In genomic region chr3:62376719-62377118, GRCm38 (mm10) we compare ENCODE assay signal across 32 mouse cellular contexts. TPM values are rescaled to one million over a fixed set of nuclear protein-coding genes. Genes with fewer than 3 reads are reported as not detected.
"Had no signal": no experiment of that assay in that cellular context is flagged by ENCODE, and none has a peak within 500 bp of the region (broad histone marks: within the 10 kb centered on the region; RNA-seq: fewer than 3 reads in every experiment).

No protein-coding gene starts in this region.

- H3K4me3 ChIP-seq: limb, embryonic 10.5 days; limb, embryonic 12.5 days; limb, embryonic 13.5 days; limb, embryonic 15.5 days; liver, embryonic 12.5 days; liver, embryonic 13.5 days; liver, embryonic 15.5 days; lung, embryonic 15.5 days; megakaryocyte, embryonic 14.5 days; midbrain, embryonic 10.5 days; midbrain, embryonic 12.5 days; midbrain, embryonic 13.5 days; midbrain, embryonic 15.5 days; myocyte; neural tube, embryonic 12.5 days had no signal

- H3K27me3 ChIP-seq: limb, embryonic 12.5 days; limb, embryonic 13.5 days; limb, embryonic 15.5 days; liver, embryonic 12.5 days; liver, embryonic 13.5 days; liver, embryonic 15.5 days; lung, embryonic 15.5 days; megakaryocyte, embryonic 14.5 days; midbrain, embryonic 12.5 days; midbrain, embryonic 13.5 days; midbrain, embryonic 15.5 days; neural tube, embryonic 12.5 days had no signal

- H3K9me3 ChIP-seq: limb, embryonic 10.5 days; limb, embryonic 12.5 days; limb, embryonic 13.5 days; limb, embryonic 15.5 days; liver, embryonic 12.5 days; liver, embryonic 13.5 days; liver, embryonic 15.5 days; lung, embryonic 15.5 days; midbrain, embryonic 10.5 days; midbrain, embryonic 12.5 days; midbrain, embryonic 13.5 days; midbrain, embryonic 15.5 days; neural tube, embryonic 12.5 days had no signal

- DNase-seq: left cerebral cortex, postnatal 4 days; liver; liver, embryonic 13.5 days; liver, postnatal 0 days; lung, adult 18-20 months; lung, adult 2 months; lung, embryonic 14.5 days; lung, postnatal 10 days; lung, postnatal 14 days; lung, postnatal 36 days; lung, postnatal 4 days; midbrain, embryonic 14.5 days had no signal

- H3K27ac ChIP-seq: limb, embryonic 10.5 days; limb, embryonic 12.5 days; limb, embryonic 13.5 days; limb, embryonic 15.5 days; liver, embryonic 12.5 days; liver, embryonic 13.5 days; liver, embryonic 14.5 days; liver, embryonic 15.5 days; lung, embryonic 15.5 days; macrophage; midbrain, embryonic 10.5 days; midbrain, embryonic 12.5 days; midbrain, embryonic 13.5 days; midbrain, embryonic 15.5 days; neural tube, embryonic 12.5 days had no signal

- ATAC-seq: liver, embryonic 12.5 days; liver, postnatal 0 days; lung, postnatal 0 days; midbrain, embryonic 13.5 days; midbrain, embryonic 15.5 days; midbrain, embryonic 16.5 days had no signal

- H3K4me2 ChIP-seq: limb, embryonic 12.5 days; limb, embryonic 13.5 days; limb, embryonic 15.5 days; liver, embryonic 11.5 days; liver, embryonic 12.5 days; liver, embryonic 13.5 days; liver, embryonic 15.5 days; lung, embryonic 14.5 days; lung, embryonic 15.5 days; midbrain, embryonic 11.5 days; midbrain, embryonic 12.5 days; midbrain, embryonic 13.5 days; midbrain, embryonic 15.5 days; neural tube, embryonic 12.5 days had no signal

- H3K9ac ChIP-seq: limb, embryonic 12.5 days; limb, embryonic 13.5 days; limb, embryonic 15.5 days; liver, embryonic 12.5 days; liver, embryonic 13.5 days; liver, embryonic 14.5 days; liver, embryonic 15.5 days; liver, postnatal 0 days; lung, embryonic 14.5 days; lung, embryonic 15.5 days; midbrain, embryonic 12.5 days; midbrain, embryonic 13.5 days; midbrain, embryonic 15.5 days; neural tube, embryonic 12.5 days had no signal

- H3K36me3 ChIP-seq: limb, embryonic 10.5 days; limb, embryonic 12.5 days; limb, embryonic 13.5 days; liver, embryonic 12.5 days; liver, embryonic 13.5 days; liver, embryonic 15.5 days; lung, embryonic 15.5 days; midbrain, embryonic 10.5 days; midbrain, embryonic 12.5 days; midbrain, embryonic 13.5 days; midbrain, embryonic 15.5 days; neural tube, embryonic 12.5 days had no signal

- H3K4me1 ChIP-seq: limb, embryonic 12.5 days; limb, embryonic 13.5 days; limb, embryonic 15.5 days; liver, embryonic 12.5 days; liver, embryonic 13.5 days; liver, embryonic 15.5 days; megakaryocyte, embryonic 14.5 days; midbrain, embryonic 10.5 days; midbrain, embryonic 12.5 days; midbrain, embryonic 13.5 days; midbrain, embryonic 15.5 days; neural tube, embryonic 12.5 days had no signal

RNA-seq across cellular contexts. Expression of gene Arhgef26, which starts 38.6 kb away (rescaled TPM):
- polyA plus RNA-seq: macrophage had no signal
